Mouse (Mus musculus) forebrain, postnatal 0 days (tissue): Measurements from ENCODE around the gene Galnt10. TPM values are rescaled to one million over a fixed set of nuclear protein-coding genes. Genes with fewer than 3 reads are reported as not detected.

Experiments
- ATAC-seq: fragments of 200-750 bp; cut with Nextera tagmentation; 2 replicates; pipeline ENCODE4 v1.8.0; 2017; ENCODE audit warnings: mild to moderate bottlenecking, moderate library complexity
- DNase-seq: peaks from one replicate; pipeline ENCODE4 v3.0.0-alpha.2; 2015
- H3K27ac ChIP-seq: fragments of 300-500 bp; sonication (generic); 2 replicates; pipeline ENCODE4 v1.5.1; 2014; ENCODE audit warnings: low read depth, mild to moderate bottlenecking, antibody characterized with exemption, low read length, moderate library complexity, mixed read lengths
- H3K27me3 ChIP-seq: fragments of 300-500 bp; sonication (generic); 2 replicates; pipeline ENCODE4 v1.6.1; 2014; ENCODE audit warnings: mild to moderate bottlenecking, low read length, mixed read lengths; ENCODE audit not compliant: insufficient read depth
- H3K36me3 ChIP-seq: fragments of 300-500 bp; sonication (generic); 2 replicates; pipeline ENCODE4 v1.6.1; 2014; ENCODE audit warnings: mild to moderate bottlenecking, moderate library complexity; ENCODE audit not compliant: insufficient read depth
- H3K4me1 ChIP-seq: fragments of 300-500 bp; sonication (generic); 2 replicates; pipeline ENCODE4 v1.6.1; 2014; ENCODE audit warnings: antibody characterized with exemption; ENCODE audit not compliant: insufficient read depth
- H3K4me2 ChIP-seq: fragments of 300-500 bp; sonication (generic); 2 replicates; pipeline ENCODE4 v1.6.1; 2014; ENCODE audit warnings: low read depth, mild to moderate bottlenecking, moderate library complexity
- H3K4me3 ChIP-seq: fragments of 300-500 bp; sonication (generic); 2 replicates; pipeline ENCODE4 v1.5.1; 2014; ENCODE audit warnings: low read depth, low read length, mixed read lengths
- H3K9ac ChIP-seq: fragments of 300-500 bp; sonication (generic); 2 replicates; pipeline ENCODE4 v1.6.1; 2014; ENCODE audit warnings: mild to moderate bottlenecking
- H3K9me3 ChIP-seq: fragments of 300-500 bp; sonication (generic); 2 replicates; pipeline ENCODE4 v1.6.1; 2016; ENCODE audit warnings: low read length
- CTCF ChIP-seq: sonication (generic); IDR thresholded peaks from 2 replicates; pipeline ENCODE4 v1.5.1; 2016; ENCODE audit warnings: antibody characterized with exemption, control low read depth, low read depth
- WGBS: fragments of 180-500 bp; shearing (Covaris S2); extraction: QIAGEN DNeasy Blood & Tissue Kit; methylation state at CpG from one replicate; pipeline ENCODE4 v1.1.7; 2014; 5-methylcytosine and 5-hydroxymethylcytosine counted together
- polyA plus RNA-seq: library from polyadenylated mRNA; unstranded; fragments of >200 nt; fragmentation: Nextera tagmentation; extraction: Ambion mirVana; gene quantifications from 2 replicates; pipeline ENCODE4 v1.2.1, GENCODE M21; 2015
- total RNA-seq: library from RNA; depleted of rRNA; stranded (reverse); fragments of >200 nt; gene quantifications from 2 replicates; pipeline ENCODE4 v1.2.3, GENCODE M21; 2014

The Galnt10 gene
- total and polyA plus RNA-seq, 2 experiments from 2014 or later: 9.5 to 20.7 TPM

DNA sequence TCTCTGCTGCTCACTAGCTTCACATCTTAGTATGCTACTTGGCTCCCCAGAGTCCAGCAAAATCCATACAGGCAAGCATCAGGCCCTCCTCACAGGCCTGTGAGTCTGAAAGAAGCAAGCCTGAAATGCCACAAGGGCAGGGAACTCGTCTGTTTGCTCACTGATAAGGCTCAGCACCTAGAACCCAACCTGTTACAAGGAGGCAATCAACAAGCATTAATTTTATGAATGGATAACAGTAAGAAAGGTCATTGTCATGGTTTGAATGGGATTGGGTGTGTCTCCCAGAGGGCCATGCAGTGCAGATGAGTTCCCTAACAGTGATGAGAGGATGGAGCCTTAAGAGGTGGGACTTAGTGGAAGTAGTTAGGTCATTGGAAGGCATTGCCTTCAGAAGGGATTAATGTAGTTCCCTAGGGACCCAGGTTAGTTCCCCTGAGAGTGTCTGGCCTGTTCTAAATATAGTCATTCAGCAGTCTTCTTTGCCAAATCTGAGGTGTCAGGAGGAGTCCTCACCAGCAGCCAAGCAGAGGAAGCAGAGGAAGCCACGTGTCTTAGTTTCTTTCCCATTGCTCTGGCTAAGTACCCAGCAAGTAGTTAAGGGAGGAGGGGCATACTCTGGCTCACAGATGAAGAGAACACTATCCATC, 43.3 kb upstream of the Galnt10 start:
- Histone ChIP-seq H3K27me3 (peaks cover 7% of the 10 kb centered on the region; the same call in 1 of the 2 replicates), H3K4me1 (peaks cover 19% of the 10 kb centered on the region; the same call in 1 of the 2 replicates), H3K9me3 (no peaks in the 10 kb centered on the region), H3K36me3 (no peaks in the 10 kb centered on the region), H3K4me2 (no peak overlapping the region), H3K9ac (no peak overlapping the region), H3K4me3 (no peak overlapping the region), H3K27ac (no peak overlapping the region)
- no peak for TF ChIP-seq CTCF
- ATAC-seq (no peak), DNase-seq (no peak)
- 68% methylated on average over 2 of the region's 2 CpGs for WGBS

- Histone ChIP-seq H3K9ac (no peak overlapping the region), H3K4me1 (peaks cover 8% of the 10 kb centered on the region; the same call in 1 of the 2 replicates), H3K27me3 (peaks cover 7% of the 10 kb centered on the region; the same call in 1 of the 2 replicates), H3K4me3 (no peak overlapping the region), H3K36me3 (no peaks in the 10 kb centered on the region), H3K27ac (no peak overlapping the region), H3K4me2 (no peak overlapping the region), H3K9me3 (no peaks in the 10 kb centered on the region)
- DNase-seq (no peak), ATAC-seq (peak; percentile 12; the same call in 1 of the 2 replicates)
- no peak for TF ChIP-seq CTCF
- WGBS: 14% methylated on average over 5 of the region's 5 CpGs
These were observed 40.2 kb upstream of the Galnt10 start for GRCm38 (mm10) chr11:57605086-57605485.

GRCm38 (mm10) chr11:57605660-57606059, 39.6 kb upstream of the Galnt10 start:
- ATAC-seq (peak; percentile 17; the same call in 1 of the 2 replicates), DNase-seq (no peak)
- H3K4me3 ChIP-seq: no peak overlapping the region
- no peaks in the 10 kb centered on the region for H3K36me3 ChIP-seq
- no peak overlapping the region for H3K4me2 ChIP-seq
- H3K27me3 ChIP-seq: peaks cover 7% of the 10 kb centered on the region; the same call in 1 of the 2 replicates
- H3K4me1 ChIP-seq: peaks cover 3% of the 10 kb centered on the region; the same call in 1 of the 2 replicates
- no peak for TF ChIP-seq CTCF
- H3K9ac ChIP-seq: no peak overlapping the region
- WGBS: 43% methylated on average over 3 of the region's 3 CpGs
- H3K27ac ChIP-seq: no peak overlapping the region
- H3K9me3 ChIP-seq: no peaks in the 10 kb centered on the region

- no peak for TF ChIP-seq CTCF
- Histone ChIP-seq H3K36me3 (no peaks in the 10 kb centered on the region), H3K4me2 (no peak overlapping the region), H3K27ac (no peak overlapping the region), H3K9ac (no peak overlapping the region), H3K27me3 (no peaks in the 10 kb centered on the region), H3K9me3 (no peaks in the 10 kb centered on the region), H3K4me1 (no peaks in the 10 kb centered on the region), H3K4me3 (no peak overlapping the region)
- WGBS: 73% methylated on average over 9 of the region's 9 CpGs
- ATAC-seq (no peak), DNase-seq (no peak)
These were observed 30.7 kb upstream of the Galnt10 start for GRCm38 (mm10) chr11:57614502-57614901.

GRCm38 (mm10) chr11:57615286-57615685, 30.0 kb upstream of the Galnt10 start:
- H3K27me3 ChIP-seq: no peaks in the 10 kb centered on the region
- TF ChIP-seq CTCF: no peak
- no peak overlapping the region for H3K27ac ChIP-seq
- H3K9ac ChIP-seq: no peak overlapping the region
- H3K4me3 ChIP-seq: no peak overlapping the region
- no peaks in the 10 kb centered on the region for H3K9me3 ChIP-seq
- ATAC-seq: no peak
- no peak for DNase-seq
- H3K4me1 ChIP-seq: no peaks in the 10 kb centered on the region
- H3K4me2 ChIP-seq: no peak overlapping the region
- H3K36me3 ChIP-seq: no peaks in the 10 kb centered on the region
- 49% methylated on average over 9 of the region's 9 CpGs for WGBS

DNA sequence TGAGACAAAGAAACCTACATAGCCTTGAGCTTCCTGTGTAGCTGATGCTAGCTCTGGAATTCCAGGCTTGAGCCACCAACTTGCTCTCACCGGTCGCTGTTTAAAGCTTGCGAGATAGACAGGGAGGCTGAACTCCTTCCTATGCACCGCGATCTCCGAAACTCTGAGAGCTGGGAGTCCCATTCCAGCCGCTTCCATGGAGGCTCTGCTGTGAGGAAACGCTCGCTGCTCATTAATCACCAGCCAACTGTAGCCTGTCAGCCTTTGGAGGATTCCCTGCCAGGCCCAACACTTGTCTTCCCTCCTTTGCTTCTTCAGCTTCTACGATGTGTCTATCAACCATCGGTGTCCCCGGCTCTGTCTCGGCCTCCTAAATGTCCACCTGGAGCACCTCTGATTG, 29.4 kb upstream of the Galnt10 start:
- no peak for TF ChIP-seq CTCF
- no peak overlapping the region for H3K4me3 ChIP-seq
- no peak overlapping the region for H3K4me2 ChIP-seq
- WGBS: 72% methylated on average over 13 of the region's 13 CpGs
- no peaks in the 10 kb centered on the region for H3K27me3 ChIP-seq
- H3K36me3 ChIP-seq: no peaks in the 10 kb centered on the region
- H3K4me1 ChIP-seq: no peaks in the 10 kb centered on the region
- no peaks in the 10 kb centered on the region for H3K9me3 ChIP-seq
- DNase-seq (no peak), ATAC-seq (no peak)
- no peak overlapping the region for H3K9ac ChIP-seq
- no peak overlapping the region for H3K27ac ChIP-seq

DNA sequence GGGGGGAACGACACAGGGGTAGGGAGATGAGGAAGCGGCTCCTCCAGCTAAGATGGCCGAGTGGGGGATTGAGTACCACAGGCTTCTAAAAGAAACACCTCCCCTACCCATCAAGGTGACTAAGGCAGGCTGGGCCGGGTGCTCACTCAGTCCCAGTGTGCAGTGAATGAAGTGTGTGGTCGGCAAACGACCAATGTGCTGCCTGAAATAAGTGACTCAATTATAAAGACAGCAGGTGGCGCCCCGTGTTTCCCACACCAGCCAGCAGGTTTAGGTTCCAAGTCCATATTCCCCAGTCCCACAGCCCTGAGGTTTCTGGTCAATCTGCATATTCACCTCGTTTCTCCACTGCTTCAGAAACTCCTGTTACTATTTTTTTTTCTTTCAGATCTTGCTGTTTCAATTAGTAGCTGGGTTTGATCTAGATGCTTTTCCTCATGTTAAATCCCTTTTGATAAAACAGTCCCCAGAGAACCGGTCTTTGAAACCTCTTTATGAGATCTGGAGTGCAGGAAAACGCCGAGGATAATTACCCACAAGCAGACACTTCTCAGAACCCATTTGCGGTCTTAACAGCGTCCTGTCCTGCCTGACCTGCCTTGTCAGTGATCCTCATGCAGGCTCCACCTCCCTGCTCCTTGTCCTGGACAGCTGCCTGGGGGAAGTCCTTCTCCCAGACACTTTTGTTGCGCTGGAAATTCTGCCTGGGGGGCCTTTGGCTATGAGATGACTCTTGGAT, 27.5 kb upstream of the Galnt10 start:
- Histone ChIP-seq H3K36me3 (no peaks in the 10 kb centered on the region), H3K9ac (no peak overlapping the region), H3K4me3 (no peak overlapping the region), H3K27ac (no peak overlapping the region), H3K4me2 (no peak overlapping the region), H3K9me3 (no peaks in the 10 kb centered on the region), H3K4me1 (no peaks in the 10 kb centered on the region), H3K27me3 (no peaks in the 10 kb centered on the region)
- WGBS: 23% methylated on average over 15 of the region's 15 CpGs
- TF ChIP-seq CTCF: peak; percentile 52
- peak; percentile 48 for DNase-seq
- ATAC-seq: no peak
